Mouse (Mus musculus): ENCODE measurements around the gene Masp1.
A peak's percentile ranks its signal among the peaks of the same experiment; 100 is the strongest.

Masp1 gene

GRCm38 (mm10) chr16:23458906-23459588 is 61.6 kb downstream of the Masp1 start:
- DNase-seq (ENCODE audit: low spot score): no peak

GRCm38 (mm10) chr16:23457338-23457737 is 63.3 kb downstream of the Masp1 start:
- DNase-seq (ENCODE audit: low spot score): no peak

GRCm38 (mm10) chr16:23456534-23456933 is 64.1 kb downstream of the Masp1 start:
- no peak for DNase-seq (ENCODE audit: low spot score)

GRCm38 (mm10) chr16:23454376-23454775 is 66.2 kb downstream of the Masp1 start:
- no peak for DNase-seq (ENCODE audit: low spot score)

GRCm38 (mm10) chr16:23452476-23452875 is 68.1 kb downstream of the Masp1 start:
- peak; percentile 19 for DNase-seq (ENCODE audit: low spot score)

GRCm38 (mm10) chr16:23450816-23451215 is 69.8 kb downstream of the Masp1 start:
- no peak for DNase-seq (ENCODE audit: low spot score)

GRCm38 (mm10) chr16:23449946-23450345 is 70.7 kb downstream of the Masp1 start:
- no peak for DNase-seq (ENCODE audit: low spot score)

GRCm38 (mm10) chr16:23444231-23444630 is 76.4 kb downstream of the Masp1 start:
- no peak for DNase-seq (ENCODE audit: low spot score)

- no peak for DNase-seq (ENCODE audit: low spot score)
Measured at GRCm38 (mm10) chr16:23437404-23438166, 83.0 kb downstream of the Masp1 start.

- no peak for DNase-seq (ENCODE audit: low spot score)
Measured at GRCm38 (mm10) chr16:23429991-23430390, 90.6 kb downstream of the Masp1 start.

GRCm38 (mm10) chr16:23428647-23429319 is 91.8 kb downstream of the Masp1 start, which contains the start of gene Rtp1:
Gene Rtp1, plus strand, starts transcription at chr16:23429133.
- DNase-seq (ENCODE audit: low spot score): no peak

GRCm38 (mm10) chr16:23427701-23428100 is 92.9 kb downstream of the Masp1 start:
- no peak for DNase-seq (ENCODE audit: low spot score)

GRCm38 (mm10) chr16:23423825-23424224 is 96.8 kb downstream of the Masp1 start:
- DNase-seq (ENCODE audit: low spot score): no peak

- no peak for DNase-seq (ENCODE audit: low spot score)
Measured at GRCm38 (mm10) chr16:23419565-23420085, 101.0 kb downstream of the Masp1 start.

- no peak for DNase-seq (ENCODE audit: low spot score)
Measured at GRCm38 (mm10) chr16:23417456-23418240, 103.0 kb downstream of the Masp1 start.

- DNase-seq (ENCODE audit: low spot score): no peak
Measured at GRCm38 (mm10) chr16:23416657-23417293, 103.8 kb downstream of the Masp1 start.

GRCm38 (mm10) chr16:23416261-23416656 is 104.4 kb downstream of the Masp1 start:
- DNase-seq (ENCODE audit: low spot score): no peak

- no peak for DNase-seq (ENCODE audit: low spot score)
Measured at GRCm38 (mm10) chr16:23412930-23413329, 107.7 kb downstream of the Masp1 start.

- peak; percentile 37 for DNase-seq (ENCODE audit: low spot score)
Measured at GRCm38 (mm10) chr16:23403008-23403755, 117.4 kb downstream of the Masp1 start.

GRCm38 (mm10) chr16:23401959-23402358 is 118.7 kb downstream of the Masp1 start:
- DNase-seq (ENCODE audit: low spot score): no peak

- no peak for DNase-seq (ENCODE audit: low spot score)
Measured at GRCm38 (mm10) chr16:23401463-23401862, 119.2 kb downstream of the Masp1 start.

Measured in left cerebral cortex, adult 11 months (tissue).